Mouse (Mus musculus): ENCODE measurements around the gene Prepl.

The Prepl gene

GRCm38 (mm10) chr17:85028797-85029196 lies 61.2 kb downstream of the Prepl start:
- in situ Hi-C loops (cut with MboI; ENCODE audit: low pct_unique_long_range_greater_than_20kb in 1 of 2, low sequenced_read_pairs in 2 of 2, unreplicated experiment in 1 of 2), result no loop called here

- in situ Hi-C loops (cut with MboI; ENCODE audit: low pct_unique_long_range_greater_than_20kb in 1 of 2, low sequenced_read_pairs in 2 of 2, unreplicated experiment in 1 of 2), result no loop called here
Measured at GRCm38 (mm10) chr17:85028093-85028739, 61.8 kb downstream of the Prepl start, which contains the start of gene Slc3a1. TSS of gene Slc3a1 (plus strand) at chr17:85028376.

GRCm38 (mm10) chr17:85027247-85027646 lies 62.8 kb downstream of the Prepl start:
- in situ Hi-C loops (cut with MboI; ENCODE audit: low pct_unique_long_range_greater_than_20kb in 1 of 2, low sequenced_read_pairs in 2 of 2, unreplicated experiment in 1 of 2), result no loop called here

GRCm38 (mm10) chr17:85026436-85026835 lies 63.6 kb downstream of the Prepl start:
- in situ Hi-C loops (cut with MboI; ENCODE audit: low pct_unique_long_range_greater_than_20kb in 1 of 2, low sequenced_read_pairs in 2 of 2, unreplicated experiment in 1 of 2), result no loop called here

- in situ Hi-C loops (cut with MboI; ENCODE audit: low pct_unique_long_range_greater_than_20kb in 1 of 2, low sequenced_read_pairs in 2 of 2, unreplicated experiment in 1 of 2), result no loop called here
Measured at GRCm38 (mm10) chr17:85025151-85025550, 64.9 kb downstream of the Prepl start.

- in situ Hi-C loops (cut with MboI; ENCODE audit: low pct_unique_long_range_greater_than_20kb in 1 of 2, low sequenced_read_pairs in 2 of 2, unreplicated experiment in 1 of 2), result no loop called here
Measured at GRCm38 (mm10) chr17:85024237-85024636, 65.8 kb downstream of the Prepl start.

GRCm38 (mm10) chr17:85023247-85024167 lies 66.5 kb downstream of the Prepl start:
- in situ Hi-C loops (cut with MboI; ENCODE audit: low pct_unique_long_range_greater_than_20kb in 1 of 2, low sequenced_read_pairs in 2 of 2, unreplicated experiment in 1 of 2), result no loop called here

GRCm38 (mm10) chr17:85020343-85020742 lies 69.7 kb downstream of the Prepl start:
- in situ Hi-C loops (cut with MboI; ENCODE audit: low pct_unique_long_range_greater_than_20kb in 1 of 2, low sequenced_read_pairs in 2 of 2, unreplicated experiment in 1 of 2), result no loop called here

GRCm38 (mm10) chr17:85018794-85019193 lies 71.2 kb downstream of the Prepl start:
- in situ Hi-C loops (cut with MboI; ENCODE audit: low pct_unique_long_range_greater_than_20kb in 1 of 2, low sequenced_read_pairs in 2 of 2, unreplicated experiment in 1 of 2), result no loop called here

GRCm38 (mm10) chr17:85018344-85018743 lies 71.7 kb downstream of the Prepl start:
- in situ Hi-C loops (cut with MboI; ENCODE audit: low pct_unique_long_range_greater_than_20kb in 1 of 2, low sequenced_read_pairs in 2 of 2, unreplicated experiment in 1 of 2), result no loop called here

GRCm38 (mm10) chr17:85014632-85015031 lies 75.4 kb downstream of the Prepl start:
- in situ Hi-C loops (cut with MboI; ENCODE audit: low pct_unique_long_range_greater_than_20kb in 1 of 2, low sequenced_read_pairs in 2 of 2, unreplicated experiment in 1 of 2), result no loop called here

GRCm38 (mm10) chr17:85013485-85013884 lies 76.6 kb downstream of the Prepl start:
- in situ Hi-C loops (cut with MboI; ENCODE audit: low pct_unique_long_range_greater_than_20kb in 1 of 2, low sequenced_read_pairs in 2 of 2, unreplicated experiment in 1 of 2), result no loop called here
